Mouse (Mus musculus): Measurements from ENCODE around the gene Slc7a6. TPM values are rescaled to one million over a fixed set of nuclear protein-coding genes. Genes with fewer than 3 reads are reported as not detected.

Gene Slc7a6
- polyA plus RNA-seq, 1 experiment, result 22.6 TPM

- 57% methylated on average over 9 of the region's 9 CpGs for WGBS
- DNase-seq (ENCODE audit: low read depth in 1 of 2, low spot score in 2 of 2), result peak in 1 of 2 experiments; percentile 34
- TF ChIP-seq CTCF (IDR thresholded peaks at IDR 0.05; ENCODE audit: extremely low read depth, insufficient read depth, insufficient read length, insufficient replicate concordance) (peak; percentile 59; the same call in 1 of the 2 replicates), POLR2A (IDR thresholded peaks at IDR 0.05; ENCODE audit: low read depth, low read length) (no peak)
- Histone ChIP-seq H3K4me3 (ENCODE audit: extremely low read depth, insufficient read depth, insufficient read length) (no peak overlapping the region), H3K36me3 (ENCODE audit: control insufficient read depth, insufficient read depth, low read length) (peaks cover 10% of the 10 kb centered on the region), H3K27ac (ENCODE audit: insufficient read depth, low read length) (no peak overlapping the region), H3K27me3 (ENCODE audit: control insufficient read depth, insufficient read depth, low read length) (no peaks in the 10 kb centered on the region), H3K4me1 (ENCODE audit: control insufficient read depth, insufficient read depth, insufficient read length) (no peaks in the 10 kb centered on the region)
Measured at GRCm38 (mm10) chr8:106226589-106226988, 57.9 kb downstream of the Slc7a6 start.

- no peak for DNase-seq (ENCODE audit: low read depth in 1 of 2, low spot score in 2 of 2)
- H3K4me1 ChIP-seq (ENCODE audit: control insufficient read depth, insufficient read depth, insufficient read length), result no peaks in the 10 kb centered on the region
- no peak overlapping the region for H3K27ac ChIP-seq (ENCODE audit: insufficient read depth, low read length)
- H3K36me3 ChIP-seq (ENCODE audit: control insufficient read depth, insufficient read depth, low read length), result peaks cover 12% of the 10 kb centered on the region
- no peaks in the 10 kb centered on the region for H3K27me3 ChIP-seq (ENCODE audit: control insufficient read depth, insufficient read depth, low read length)
- H3K4me3 ChIP-seq (ENCODE audit: extremely low read depth, insufficient read depth, insufficient read length), result no peak overlapping the region
- 91% methylated on average over 7 of the region's 7 CpGs for WGBS
- TF ChIP-seq POLR2A (IDR thresholded peaks at IDR 0.05; ENCODE audit: low read depth, low read length), result no peak
- TF ChIP-seq CTCF (IDR thresholded peaks at IDR 0.05; ENCODE audit: extremely low read depth, insufficient read depth, insufficient read length, insufficient replicate concordance), result no peak
Measured at GRCm38 (mm10) chr8:106231536-106231935, 62.9 kb downstream of the Slc7a6 start.

- no peak for DNase-seq (ENCODE audit: low read depth in 1 of 2, low spot score in 2 of 2)
- H3K36me3 ChIP-seq (ENCODE audit: control insufficient read depth, insufficient read depth, low read length), result peaks cover 18% of the 10 kb centered on the region
Measured at GRCm38 (mm10) chr8:106232751-106233150, 64.1 kb downstream of the Slc7a6 start.

GRCm38 (mm10) chr8:106234567-106235261, 66.1 kb downstream of the Slc7a6 start:
- peaks cover 16% of the 10 kb centered on the region for H3K36me3 ChIP-seq (ENCODE audit: control insufficient read depth, insufficient read depth, low read length)
- TF ChIP-seq POLR2A (IDR thresholded peaks at IDR 0.05; ENCODE audit: low read depth, low read length) (no peak), CTCF (IDR thresholded peaks at IDR 0.05; ENCODE audit: extremely low read depth, insufficient read depth, insufficient read length, insufficient replicate concordance) (no peak)
- no peaks in the 10 kb centered on the region for H3K4me1 ChIP-seq (ENCODE audit: control insufficient read depth, insufficient read depth, insufficient read length)
- no peak overlapping the region for H3K27ac ChIP-seq (ENCODE audit: insufficient read depth, low read length)
- 95% methylated on average over 17 of the region's 17 CpGs for WGBS
- no peaks in the 10 kb centered on the region for H3K27me3 ChIP-seq (ENCODE audit: control insufficient read depth, insufficient read depth, low read length)
- no peak overlapping the region for H3K4me3 ChIP-seq (ENCODE audit: extremely low read depth, insufficient read depth, insufficient read length)
- no peak for DNase-seq (ENCODE audit: low read depth in 1 of 2, low spot score in 2 of 2)

More at GRCm38 (mm10) chr8:106232751-106233150, 64.1 kb downstream of the Slc7a6 start:
- H3K4me3 ChIP-seq (ENCODE audit: extremely low read depth, insufficient read depth, insufficient read length), result no peak overlapping the region
- H3K27ac ChIP-seq (ENCODE audit: insufficient read depth, low read length), result no peak overlapping the region
- no peaks in the 10 kb centered on the region for H3K27me3 ChIP-seq (ENCODE audit: control insufficient read depth, insufficient read depth, low read length)
- no peak for TF ChIP-seq POLR2A (IDR thresholded peaks at IDR 0.05; ENCODE audit: low read depth, low read length)
- no peak for TF ChIP-seq CTCF (IDR thresholded peaks at IDR 0.05; ENCODE audit: extremely low read depth, insufficient read depth, insufficient read length, insufficient replicate concordance)
- 65% methylated on average over 3 of the region's 3 CpGs for WGBS
- H3K4me1 ChIP-seq (ENCODE audit: control insufficient read depth, insufficient read depth, insufficient read length), result no peaks in the 10 kb centered on the region

GRCm38 (mm10) chr8:106237106-106237505, 68.4 kb downstream of the Slc7a6 start:
- 94% methylated on average over 5 of the region's 5 CpGs for WGBS
- H3K27ac ChIP-seq (ENCODE audit: insufficient read depth, low read length), result no peak overlapping the region

More at GRCm38 (mm10) chr8:106237106-106237505, 68.4 kb downstream of the Slc7a6 start:
- Histone ChIP-seq H3K4me1 (ENCODE audit: control insufficient read depth, insufficient read depth, insufficient read length) (no peaks in the 10 kb centered on the region), H3K36me3 (ENCODE audit: control insufficient read depth, insufficient read depth, low read length) (peaks cover 16% of the 10 kb centered on the region), H3K27me3 (ENCODE audit: control insufficient read depth, insufficient read depth, low read length) (no peaks in the 10 kb centered on the region), H3K4me3 (ENCODE audit: extremely low read depth, insufficient read depth, insufficient read length) (no peak overlapping the region)
- DNase-seq (ENCODE audit: low read depth in 1 of 2, low spot score in 2 of 2), result no peak
- no peak for TF ChIP-seq POLR2A (IDR thresholded peaks at IDR 0.05; ENCODE audit: low read depth, low read length)
- no peak for TF ChIP-seq CTCF (IDR thresholded peaks at IDR 0.05; ENCODE audit: extremely low read depth, insufficient read depth, insufficient read length, insufficient replicate concordance)

Other genes starting within 250 kb of the Slc7a6 start
- gene Ctrl, start 235.0 kb upstream of the Slc7a6 start, polyA plus RNA-seq (2012; rRNA removed), result 4,893 and 4,931 TPM in 2 replicates
- 228 and 357 TPM in 2 replicates for gene Psmb10, start 230.4 kb upstream of the Slc7a6 start, polyA plus RNA-seq (2012; rRNA removed)
- gene Lcat, start 225.5 kb upstream of the Slc7a6 start, polyA plus RNA-seq (2012; rRNA removed), result 2.7 and 3.1 TPM in 2 replicates
- gene Slc12a4, start 202.8 kb upstream of the Slc7a6 start, polyA plus RNA-seq (2012; rRNA removed), result 25.1 and 29.5 TPM in 2 replicates
- 0.20 and 0.48 TPM in 2 replicates for gene Dpep3, start 189.4 kb upstream of the Slc7a6 start, polyA plus RNA-seq (2012; rRNA removed)
- gene Dus2, start 177.5 kb upstream of the Slc7a6 start, polyA plus RNA-seq (2012; rRNA removed), result 5.1 and 7.1 TPM in 2 replicates
- gene Dpep2nb, start 162.9 kb upstream of the Slc7a6 start, polyA plus RNA-seq (2012; rRNA removed), result not detected in 2 replicates
- 6.6 and 9.5 TPM in 2 replicates for gene Ddx28, start 157.0 kb upstream of the Slc7a6 start, polyA plus RNA-seq (2012; rRNA removed)
- 29.5 and 35.7 TPM in 2 replicates for gene Nfatc3, start 110.0 kb upstream of the Slc7a6 start, polyA plus RNA-seq (2012; rRNA removed)
- 0.67 and 0.69 TPM in 2 replicates for gene Esrp2, start 31.9 kb upstream of the Slc7a6 start, polyA plus RNA-seq (2012; rRNA removed)
- 24.6 and 35.4 TPM in 2 replicates for gene Pla2g15, start 18.5 kb upstream of the Slc7a6 start, polyA plus RNA-seq (2012; rRNA removed)
- 18.8 and 22.2 TPM in 2 replicates for gene Slc7a6os, start 42.1 kb downstream of the Slc7a6 start, polyA plus RNA-seq (2012; rRNA removed)
- gene Prmt7, start 42.1 kb downstream of the Slc7a6 start, polyA plus RNA-seq (2012; rRNA removed), result 24.0 and 25.2 TPM in 2 replicates
- 1.1 and 1.4 TPM in 2 replicates for gene Smpd3, start 169.1 kb downstream of the Slc7a6 start, polyA plus RNA-seq (2012; rRNA removed)
- gene Zfp90, start 246.5 kb downstream of the Slc7a6 start, polyA plus RNA-seq (2012; rRNA removed), result 2.2 and 2.4 TPM in 2 replicates